Comparison of ENCODE assay signal across 8 mouse cellular contexts in the genomic region with DNA sequence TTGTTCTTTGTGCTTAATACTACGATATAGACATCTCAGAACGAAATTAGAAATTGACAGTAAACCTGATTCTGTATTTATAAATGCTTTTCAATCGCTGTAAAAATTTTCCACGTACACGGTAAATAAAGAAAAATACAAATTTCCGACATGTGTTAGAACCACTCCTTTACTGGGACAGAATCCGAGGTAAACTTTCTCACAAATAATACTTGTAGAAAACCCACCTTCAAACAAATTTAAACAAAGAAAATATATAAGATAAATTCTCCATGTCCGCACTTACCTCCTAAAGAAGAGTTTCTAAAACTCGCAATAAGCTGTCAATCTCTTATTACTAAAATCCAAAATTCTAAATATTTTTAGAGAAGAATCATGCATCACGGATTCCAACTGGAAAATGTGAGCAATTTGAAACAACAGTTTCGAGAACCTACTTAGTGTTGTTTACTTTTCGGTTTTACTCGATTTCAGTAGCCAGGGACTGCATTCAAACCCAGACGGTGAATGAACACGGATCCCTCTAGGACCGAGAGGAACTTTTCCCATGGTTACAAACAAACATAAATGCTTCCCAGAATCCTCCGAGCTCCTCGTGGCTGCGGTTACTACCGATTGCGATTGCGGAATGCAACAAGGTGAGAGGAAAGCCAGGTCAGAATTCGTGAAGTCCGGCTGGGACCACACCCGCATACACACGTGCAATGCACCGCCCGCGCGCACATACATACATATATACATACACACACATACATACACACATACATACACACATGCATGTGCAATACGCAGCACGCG. TPM values are rescaled to one million over a fixed set of nuclear protein-coding genes. Genes with fewer than 3 reads are reported as not detected.
DNase-seq lines count a peak whose midpoint lies in the region; ATAC-seq and TF ChIP-seq lines count a peak whose summit lies in the region.

No protein-coding gene starts in this region.

- peak; percentile 87 for ATAC-seq in forebrain, embryonic 13.5 days
- ATAC-seq in liver, embryonic 16.5 days (ENCODE audit: low read depth): peak; percentile 71
- peak; percentile 89 for ATAC-seq in neural tube, embryonic 12.5 days (ENCODE audit: low FRiP score, low read depth)

- in situ Hi-C loops in ES-E14 (cut with MboI; ENCODE audit: low sequenced_read_pairs in 2 of 2, unreplicated experiment in 2 of 2): no loop called here

- intact Hi-C loops in heart, postnatal 10 days (cut with DNase I): no loop called here

- H3K4me1 ChIP-seq in ES-E14 (ENCODE audit: control insufficient read depth in 2 of 2, insufficient read depth in 2 of 2, low read length in 2 of 2, poor library complexity in 1 of 2): peaks cover 2 to 6% of the 10 kb centered on the region in 2 experiments; a peak in 2 of 4 replicates
- peaks cover 16% of the 10 kb centered on the region for H3K4me1 ChIP-seq in forebrain, embryonic 13.5 days
- H3K4me1 ChIP-seq in liver, embryonic 16.5 days (ENCODE audit: control insufficient read depth, low read depth, low read length): peaks cover 17% of the 10 kb centered on the region
- peaks cover 5% of the 10 kb centered on the region for H3K4me1 ChIP-seq in neural tube, embryonic 12.5 days
- peaks cover 4% of the 10 kb centered on the region for H3K4me1 ChIP-seq in testis, adult 2 months (ENCODE audit: control insufficient read depth, insufficient read depth, low read length)

- H3K4me3 ChIP-seq in ES-E14 (ENCODE audit: insufficient read depth in 1 of 2, low read depth in 1 of 2, low read length in 2 of 2, poor library complexity in 1 of 2, severe bottlenecking in 1 of 2): peak overlapping the region; percentile 87 to 99
- H3K4me3 ChIP-seq in forebrain, embryonic 13.5 days: peak overlapping the region; percentile 89
- peak overlapping the region; percentile 86 for H3K4me3 ChIP-seq in liver, embryonic 16.5 days (ENCODE audit: low read depth, low read length)
- peak overlapping the region; percentile 64 for H3K4me3 ChIP-seq in neural tube, embryonic 12.5 days
- H3K4me3 ChIP-seq in testis, adult 2 months (ENCODE audit: control insufficient read depth, low read depth, low read length): peak overlapping the region; percentile 85

- H3K9me3 ChIP-seq in ES-E14 (ENCODE audit: control insufficient read depth, insufficient read depth, low read depth, low read length): no peaks in the 10 kb centered on the region
- no peaks in the 10 kb centered on the region for H3K9me3 ChIP-seq in forebrain, embryonic 13.5 days (replicated peaks)
- H3K9me3 ChIP-seq in liver, embryonic 16.5 days (replicated peaks; ENCODE audit: control insufficient read depth, low read length): no peaks in the 10 kb centered on the region
- H3K9me3 ChIP-seq in neural tube, embryonic 12.5 days: no peaks in the 10 kb centered on the region

- H3K27me3 ChIP-seq in forebrain, embryonic 13.5 days: no peaks in the 10 kb centered on the region
- H3K27me3 ChIP-seq in liver, embryonic 16.5 days (ENCODE audit: control insufficient read depth, insufficient read depth, low read depth, low read length): no peaks in the 10 kb centered on the region
- H3K27me3 ChIP-seq in neural tube, embryonic 12.5 days (replicated peaks): no peaks in the 10 kb centered on the region
- H3K27me3 ChIP-seq in testis, adult 2 months (ENCODE audit: control insufficient read depth, insufficient read depth, low read length): no peaks in the 10 kb centered on the region

- H3K27ac ChIP-seq in ES-E14 (ENCODE audit: insufficient read depth, low read depth, low read length, poor library complexity, severe bottlenecking): peak overlapping the region; percentile 64; the same call in 1 of the 2 replicates
- H3K27ac ChIP-seq in forebrain, embryonic 13.5 days: no peak overlapping the region
- peak overlapping the region; percentile 92 for H3K27ac ChIP-seq in liver, embryonic 16.5 days (ENCODE audit: low read length)
- H3K27ac ChIP-seq in neural tube, embryonic 12.5 days: no peak overlapping the region
- H3K27ac ChIP-seq in testis, adult 2 months (ENCODE audit: control insufficient read depth, insufficient read depth, low read depth, low read length): no peak overlapping the region

- no peak for TF ChIP-seq POLR2A in testis, adult 2 months (IDR thresholded peaks at IDR 0.05; ENCODE audit: control insufficient read depth, low read depth, low read length)

- H3K9ac ChIP-seq in ES-E14 (ENCODE audit: insufficient read depth, low read depth, low read length, poor library complexity, severe bottlenecking): peak overlapping the region; percentile 92
- peak overlapping the region; percentile 86 for H3K9ac ChIP-seq in forebrain, embryonic 13.5 days
- H3K9ac ChIP-seq in liver, embryonic 16.5 days (ENCODE audit: low read depth, low read length): peak overlapping the region; percentile 92
- peak overlapping the region; percentile 77 for H3K9ac ChIP-seq in neural tube, embryonic 12.5 days

- peak; percentile 71 for DNase-seq in ES-E14 (ENCODE audit: low read depth, low spot score)
- DNase-seq in cerebellum, adult 11 months: peak; percentile 61
- peak; percentile 86 to 88 for DNase-seq in heart, postnatal 10 days
- DNase-seq in kidney, postnatal 4 days: peak; percentile 64 to 75

- TF ChIP-seq CTCF in testis, adult 2 months (IDR thresholded peaks at IDR 0.05; ENCODE audit: control insufficient read depth, insufficient read depth, insufficient replicate concordance, low read depth, low read length): no peak

- H3K36me3 ChIP-seq in ES-E14 (ENCODE audit: control insufficient read depth, insufficient read depth, low read length, poor library complexity, severe bottlenecking): no peaks in the 10 kb centered on the region
- H3K36me3 ChIP-seq in forebrain, embryonic 13.5 days (ENCODE audit: poor library complexity, severe bottlenecking): peaks cover 9% of the 10 kb centered on the region; the same call in 1 of the 2 replicates
- peaks cover 2% of the 10 kb centered on the region; the same call in 1 of the 2 replicates for H3K36me3 ChIP-seq in liver, embryonic 16.5 days (ENCODE audit: control insufficient read depth, insufficient read depth)
- peaks cover 2% of the 10 kb centered on the region; the same call in 1 of the 2 replicates for H3K36me3 ChIP-seq in neural tube, embryonic 12.5 days
- H3K36me3 ChIP-seq in testis, adult 2 months (ENCODE audit: control insufficient read depth, insufficient read depth, low read length): no peaks in the 10 kb centered on the region

- WGBS in forebrain, embryonic 13.5 days: under 1% methylated on average over 33 of the region's 33 CpGs
- under 1% methylated on average over 33 of the region's 33 CpGs for WGBS in liver, embryonic 16.5 days (ENCODE audit: insufficient replicate concordance)
- WGBS in neural tube, embryonic 12.5 days: under 1% methylated on average over 33 of the region's 33 CpGs

- peak overlapping the region; percentile 89 for H3K4me2 ChIP-seq in forebrain, embryonic 13.5 days
- H3K4me2 ChIP-seq in liver, embryonic 16.5 days (ENCODE audit: low read depth, low read length): peak overlapping the region; percentile 86
- peak overlapping the region; percentile 89 for H3K4me2 ChIP-seq in neural tube, embryonic 12.5 days (replicated peaks)

TF ChIP-seq in ES-E14, 5 proteins besides CTCF, POLR2A, EP300 and RAD21:
- no peak for TF ChIP-seq ZNF384 (IDR thresholded peaks at IDR 0.05; ENCODE audit: low read depth, low read length)
- 0 out of 2 replicates have a peak, but pooled peaks have one; percentile 22 for TF ChIP-seq MAFK (IDR thresholded peaks at IDR 0.05; ENCODE audit: insufficient read depth, low read depth, low read length)
- 0 out of 2 replicates have a peak, but pooled peaks have one; percentile 68 for TF ChIP-seq HCFC1 (IDR thresholded peaks at IDR 0.05; ENCODE audit: borderline replicate concordance, insufficient read depth, low read length)
TF ChIP-seq in ES-E14: peak in this region for 2.

RNA-seq across cellular contexts. Expression of a gene that starts 0.7 kb away (rescaled TPM):
- 33.2 and 39.0 TPM in 2 replicates for total RNA-seq in ES-E14 (2012; rRNA removed)
- 6.6 and 8.2 TPM in 2 replicates for polyA plus RNA-seq in forebrain, embryonic 13.5 days (2015; fragmentation: Nextera tagmentation; extraction: Ambion mirVana)
- total RNA-seq in heart, postnatal 10 days (2021): 10 to 100 TPM; 52.5 to 54.4 TPM
- polyA plus RNA-seq in liver, embryonic 16.5 days (2015; fragmentation: Nextera tagmentation; extraction: Ambion mirVana): 6.4 and 6.9 TPM in 2 replicates
- 9.6 and 10.2 TPM in 2 replicates for polyA plus RNA-seq in neural tube, embryonic 12.5 days (2016; fragmentation: Nextera tagmentation; extraction: Ambion mirVana)
- 5.5 and 6.3 TPM in 2 replicates for polyA plus RNA-seq in testis, adult 2 months (2012; rRNA removed)

RNA-seq across cellular contexts. Expression of a gene that starts 16.6 kb away (rescaled TPM):
- total RNA-seq in ES-E14 (2012; rRNA removed): 2.8 and 3.5 TPM in 2 replicates
- 0.34 TPM in 1 of 2 replicates, not detected in the other for polyA plus RNA-seq in forebrain, embryonic 13.5 days (2015; fragmentation: Nextera tagmentation; extraction: Ambion mirVana)
- under 1 TPM; 0.55 to 0.67 TPM for total RNA-seq in heart, postnatal 10 days (2021)
- 0.42 and 0.44 TPM in 2 replicates for polyA plus RNA-seq in liver, embryonic 16.5 days (2015; fragmentation: Nextera tagmentation; extraction: Ambion mirVana)
- 0.29 and 0.51 TPM in 2 replicates for polyA plus RNA-seq in neural tube, embryonic 12.5 days (2016; fragmentation: Nextera tagmentation; extraction: Ambion mirVana)
- polyA plus RNA-seq in testis, adult 2 months (2012; rRNA removed): 0.99 and 1.5 TPM in 2 replicates

RNA-seq across cellular contexts. Expression of a gene that starts 17.0 kb away (rescaled TPM):
- 35.0 and 47.6 TPM in 2 replicates for total RNA-seq in ES-E14 (2012; rRNA removed)
- polyA plus RNA-seq in forebrain, embryonic 13.5 days (2015; fragmentation: Nextera tagmentation; extraction: Ambion mirVana): 28.9 and 30.0 TPM in 2 replicates
- total RNA-seq in heart, postnatal 10 days (2021): 10 to 100 TPM in 1 of 2 experiments, 1 to 10 TPM in 1; 8.7 to 13.1 TPM
- 20.5 and 21.4 TPM in 2 replicates for polyA plus RNA-seq in liver, embryonic 16.5 days (2015; fragmentation: Nextera tagmentation; extraction: Ambion mirVana)
- 34.1 and 39.0 TPM in 2 replicates for polyA plus RNA-seq in neural tube, embryonic 12.5 days (2016; fragmentation: Nextera tagmentation; extraction: Ambion mirVana)
- polyA plus RNA-seq in testis, adult 2 months (2012; rRNA removed): 4.4 and 6.2 TPM in 2 replicates

RNA-seq across cellular contexts. Expression of a gene that starts 44.4 kb away (rescaled TPM):
- total RNA-seq in ES-E14 (2012; rRNA removed): 0.16 TPM in 1 of 2 replicates, not detected in the other
- 0.14 TPM in 1 of 2 replicates, not detected in the other for polyA plus RNA-seq in forebrain, embryonic 13.5 days (2015; fragmentation: Nextera tagmentation; extraction: Ambion mirVana)
- total RNA-seq in heart, postnatal 10 days (2021): not detected
- 0.06 and 0.07 TPM in 2 replicates for polyA plus RNA-seq in liver, embryonic 16.5 days (2015; fragmentation: Nextera tagmentation; extraction: Ambion mirVana)
- polyA plus RNA-seq in neural tube, embryonic 12.5 days (2016; fragmentation: Nextera tagmentation; extraction: Ambion mirVana): 0.20 and 0.26 TPM in 2 replicates
- 0.16 and 0.23 TPM in 2 replicates for polyA plus RNA-seq in testis, adult 2 months (2012; rRNA removed)

RNA-seq across cellular contexts. Expression of a gene that starts 59.1 kb away (rescaled TPM):
- total RNA-seq in ES-E14 (2012; rRNA removed): not detected in 2 replicates
- polyA plus RNA-seq in forebrain, embryonic 13.5 days (2015; fragmentation: Nextera tagmentation; extraction: Ambion mirVana): not detected in 2 replicates
- total RNA-seq in heart, postnatal 10 days (2021): 1 to 10 TPM in 1 of 2 experiments, under 1 TPM in 1; 0.57 to 1.6 TPM
- polyA plus RNA-seq in liver, embryonic 16.5 days (2015; fragmentation: Nextera tagmentation; extraction: Ambion mirVana): 0.67 and 1.3 TPM in 2 replicates
- polyA plus RNA-seq in neural tube, embryonic 12.5 days (2016; fragmentation: Nextera tagmentation; extraction: Ambion mirVana): not detected in 2 replicates
- 5.2 and 5.9 TPM in 2 replicates for polyA plus RNA-seq in testis, adult 2 months (2012; rRNA removed)

Comparison
In these comparisons a context has a peak if more than half of its experiments do, and no peak if none do; other contexts are left out.
1. H3K27ac ChIP-seq: peak in ES-E14 (single experiment) and liver, embryonic 16.5 days (single experiment); none in forebrain, embryonic 13.5 days (single experiment), neural tube, embryonic 12.5 days (single experiment) and testis, adult 2 months (single experiment).
2. Peak in every context shown above with its lines, with median percentiles within 50 percentile points of each other: DNase-seq, H3K4me3 ChIP-seq, H3K9ac ChIP-seq, ATAC-seq and H3K4me2 ChIP-seq.